Mouse (Mus musculus): Measurements from ENCODE around the gene Phf12.
"Not testable (repeated sequence)": the region's sequence is repeated elsewhere in the genome, so short reads cannot be mapped to it uniquely, and the experiment has no call there.

The Phf12 gene

GRCm38 (mm10) chr11:78033931-78034617, 51.5 kb downstream of the Phf12 start:
- no peak for DNase-seq

GRCm38 (mm10) chr11:78036791-78037190, 54.2 kb downstream of the Phf12 start:
- DNase-seq: no peak

GRCm38 (mm10) chr11:78037831-78038752, 55.5 kb downstream of the Phf12 start, which contains the start of gene Flot2:
Flot2 (plus strand) TSS chr11:78037931.
- peak; percentile 54 for DNase-seq

GRCm38 (mm10) chr11:78040878-78041277, 58.3 kb downstream of the Phf12 start:
- DNase-seq: no peak

- not testable (repeated sequence) for DNase-seq
Measured at GRCm38 (mm10) chr11:78042290-78042870, 59.8 kb downstream of the Phf12 start.

- DNase-seq: peak; percentile 86
Measured at GRCm38 (mm10) chr11:78044758-78045251, 62.3 kb downstream of the Phf12 start.

- DNase-seq: not testable (repeated sequence)
Measured at GRCm38 (mm10) chr11:78048637-78049036, 66.1 kb downstream of the Phf12 start.

- no peak for DNase-seq
Measured at GRCm38 (mm10) chr11:78053078-78053477, 70.5 kb downstream of the Phf12 start.

- DNase-seq: no peak
Measured at GRCm38 (mm10) chr11:78056946-78057345, 74.4 kb downstream of the Phf12 start.

GRCm38 (mm10) chr11:78059833-78060757, 77.5 kb downstream of the Phf12 start:
- DNase-seq: peak; percentile 41

GRCm38 (mm10) chr11:78062563-78062962, 80.0 kb downstream of the Phf12 start:
- DNase-seq: no peak

- DNase-seq: no peak
Measured at GRCm38 (mm10) chr11:78065906-78066305, 83.4 kb downstream of the Phf12 start.

- no peak for DNase-seq
Measured at GRCm38 (mm10) chr11:78066641-78067040, 84.1 kb downstream of the Phf12 start.

GRCm38 (mm10) chr11:78067566-78067965, 85.0 kb downstream of the Phf12 start:
- DNase-seq: no peak

GRCm38 (mm10) chr11:78069130-78069529, 86.6 kb downstream of the Phf12 start:
- no peak for DNase-seq

GRCm38 (mm10) chr11:78069646-78070045, 87.1 kb downstream of the Phf12 start:
- no peak for DNase-seq

- no peak for DNase-seq
Measured at GRCm38 (mm10) chr11:78071938-78072337, 89.4 kb downstream of the Phf12 start.

GRCm38 (mm10) chr11:78072425-78073130, 90.0 kb downstream of the Phf12 start:
- DNase-seq: no peak

- DNase-seq: no peak
Measured at GRCm38 (mm10) chr11:78073577-78074276, 91.2 kb downstream of the Phf12 start.

- DNase-seq: no peak
Measured at GRCm38 (mm10) chr11:78074277-78074652, 91.7 kb downstream of the Phf12 start.

GRCm38 (mm10) chr11:78074666-78075065, 92.1 kb downstream of the Phf12 start:
- DNase-seq: no peak

Data from cerebellum, adult 11 months (tissue).